Mouse (Mus musculus): ENCODE measurements around the gene Map3k20. TPM values are rescaled to one million over a fixed set of nuclear protein-coding genes. Genes with fewer than 3 reads are reported as not detected.

The Map3k20 gene
- total RNA-seq, 4 experiments from 2014 or later = 11.2 to 17.0 (median 13.7) TPM

DNA sequence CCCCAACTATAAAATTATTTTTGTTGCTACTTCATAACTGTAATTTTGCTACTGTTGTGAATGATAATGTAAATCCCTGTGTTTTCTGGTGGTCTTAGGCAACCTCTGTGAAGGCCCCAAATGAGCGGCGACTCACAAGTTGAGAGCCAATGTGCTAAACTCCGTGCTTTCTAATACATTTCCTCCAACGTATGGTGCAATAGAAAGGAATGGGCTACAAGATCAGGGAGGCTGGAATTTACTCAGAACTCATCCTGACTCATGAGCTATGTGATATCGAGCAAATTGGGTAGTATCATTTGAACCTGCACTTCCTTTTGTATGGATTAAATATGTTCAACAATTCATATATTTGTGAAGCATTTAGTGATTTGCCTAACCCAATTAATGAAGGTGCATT lies 4.9 kb upstream of the Map3k20 start:
- no peak for DNase-seq (ENCODE audit: low spot score in 2 of 2)

DNA sequence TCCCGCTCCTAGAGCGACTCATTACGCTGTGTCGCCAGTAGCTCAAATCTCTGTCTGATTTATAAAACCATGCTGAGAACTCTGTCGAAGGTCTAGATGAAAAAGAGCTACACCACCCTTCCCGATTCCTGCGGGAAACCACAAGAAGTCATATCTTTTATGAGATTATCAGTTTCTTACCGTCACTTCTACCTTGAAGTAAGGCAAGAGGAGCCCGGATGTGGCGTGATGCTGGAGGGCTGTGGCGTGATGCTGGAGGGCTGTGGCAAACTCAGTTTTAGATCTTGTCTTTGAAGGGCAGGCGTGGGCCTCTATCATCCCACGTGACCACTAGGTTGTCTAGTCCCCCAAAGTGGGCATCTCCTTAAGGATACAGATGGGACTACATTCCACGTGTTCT lies 3.5 kb upstream of the Map3k20 start:
- DNase-seq (ENCODE audit: low spot score in 2 of 2) = no peak

DNA sequence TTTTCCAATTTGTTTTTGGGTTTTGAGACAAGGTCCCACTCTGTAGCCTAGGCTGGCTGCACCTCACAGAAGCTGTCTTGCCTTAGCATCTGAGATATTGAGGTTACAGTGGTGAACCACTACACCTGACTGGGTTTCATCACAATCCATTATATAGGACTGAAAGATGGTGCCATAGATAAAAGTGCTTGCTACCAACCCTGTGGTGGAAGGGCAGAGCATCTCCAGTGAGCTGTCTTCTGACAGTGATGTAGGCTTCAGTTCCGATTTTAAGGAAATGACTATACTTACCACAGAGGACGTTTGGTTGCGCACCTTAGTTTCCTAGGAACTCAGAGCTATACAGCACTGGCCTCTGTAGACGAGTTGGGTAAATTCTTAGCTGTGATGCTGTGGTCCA lies 2.7 kb upstream of the Map3k20 start:
- no peak for DNase-seq (ENCODE audit: low spot score in 2 of 2)

DNA sequence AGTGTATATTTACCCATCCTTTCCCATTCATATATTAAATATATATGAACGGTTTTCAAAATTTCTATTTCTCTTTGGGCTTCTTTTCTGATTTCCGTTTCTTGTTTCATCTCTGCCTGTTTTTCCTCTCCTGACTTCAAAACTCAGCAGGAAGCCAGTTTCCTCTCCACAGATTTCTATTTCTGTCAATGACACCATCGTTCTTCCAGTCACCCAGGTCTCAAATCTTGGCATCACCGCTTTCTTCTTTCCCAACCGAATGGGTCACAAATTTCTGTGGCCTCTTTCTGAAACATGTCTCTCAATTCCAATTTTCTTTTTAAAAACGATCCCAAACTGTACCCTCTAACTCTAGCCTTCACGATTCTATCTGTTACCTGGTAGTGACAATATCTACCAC lies 748 bp upstream of the Map3k20 start:
- no peak for DNase-seq (ENCODE audit: low spot score in 2 of 2)

DNA sequence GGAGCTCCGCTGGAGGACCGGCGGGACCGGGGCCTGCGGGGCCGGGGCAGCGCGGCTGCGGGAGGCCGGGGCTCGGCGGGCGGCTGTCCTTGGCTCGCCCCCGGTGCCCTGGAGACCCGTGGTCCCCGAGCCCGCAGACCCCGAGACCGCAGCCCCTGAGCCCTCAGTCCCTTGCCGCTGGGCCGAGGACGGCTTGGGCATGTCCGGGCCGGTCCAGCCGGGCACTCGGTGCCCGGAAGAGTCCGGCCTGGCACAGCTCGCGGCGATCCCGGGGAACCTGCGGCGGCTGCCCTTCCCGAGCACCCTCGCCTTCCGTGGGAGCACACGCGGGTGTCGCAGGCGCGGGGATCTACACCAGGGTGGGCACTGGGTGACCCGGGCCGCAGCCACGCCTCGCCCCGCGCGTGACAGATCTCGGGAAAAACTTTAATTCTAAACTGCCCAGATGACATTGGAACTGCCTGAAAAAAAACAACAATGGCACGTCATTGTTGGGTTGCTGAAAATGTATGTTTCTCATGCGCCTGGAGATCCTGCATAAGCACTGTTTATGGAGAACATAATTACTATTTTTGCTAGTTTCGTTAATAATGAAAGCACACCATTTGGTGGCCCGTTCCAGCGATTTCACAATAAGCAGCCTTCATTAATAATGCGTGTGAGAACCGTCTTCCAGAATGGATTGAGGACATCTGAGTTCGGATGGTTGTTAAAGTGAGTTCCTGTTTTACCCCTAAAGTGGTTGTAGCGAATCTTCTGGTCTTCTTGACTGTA lies 638 bp downstream of the Map3k20 start:
- no peak for DNase-seq (ENCODE audit: low spot score in 2 of 2)

DNA sequence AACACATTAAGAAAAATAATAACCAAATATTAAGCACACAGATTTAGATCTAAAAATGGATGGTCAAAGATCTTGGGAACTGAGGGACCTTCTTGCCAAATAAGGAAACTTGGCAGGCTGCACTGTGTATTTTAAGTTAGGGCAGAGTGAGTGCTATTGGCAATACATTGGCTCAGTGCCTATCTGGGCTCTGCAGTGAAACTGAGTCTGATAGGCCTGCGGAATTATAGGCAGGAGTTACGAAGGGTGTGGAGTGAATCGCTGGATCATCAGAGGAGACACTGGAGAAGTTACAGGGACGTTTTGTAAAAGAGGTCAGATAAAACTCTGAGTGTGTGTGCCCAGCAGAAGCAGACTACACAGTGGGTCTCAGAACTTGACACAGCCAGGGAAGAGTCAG lies 1.7 kb downstream of the Map3k20 start:
- DNase-seq (ENCODE audit: low spot score in 2 of 2) = no peak

DNA sequence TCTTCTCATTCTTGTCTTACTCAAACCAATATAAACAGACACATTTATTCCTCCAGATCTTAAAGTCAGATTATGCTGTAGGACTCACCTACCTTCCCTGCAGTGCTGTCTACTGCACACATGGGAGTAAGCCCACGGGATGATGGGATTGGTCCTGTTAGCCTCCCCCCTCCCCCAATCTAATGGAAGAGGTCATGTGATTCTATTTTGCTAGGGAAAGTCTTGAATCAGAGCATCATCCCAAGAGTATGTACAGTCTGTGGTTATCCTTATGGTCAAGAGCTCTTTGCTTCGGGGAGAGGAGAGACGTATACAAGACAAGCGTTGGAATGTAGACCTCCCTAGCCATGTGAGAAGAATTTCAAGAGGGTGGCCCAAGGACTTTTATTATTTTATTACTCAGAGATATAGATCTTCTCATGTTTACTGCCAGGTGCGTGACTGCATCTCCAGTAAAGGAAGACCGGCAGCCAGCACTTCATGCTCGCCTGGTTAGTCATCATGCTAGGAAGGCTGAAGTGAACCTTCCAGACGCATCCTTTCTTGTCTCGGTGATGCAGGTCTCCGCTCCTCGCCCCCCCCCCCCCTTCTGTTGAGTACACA lies 3.6 kb downstream of the Map3k20 start:
- no peak for DNase-seq (ENCODE audit: low spot score in 2 of 2)

DNA sequence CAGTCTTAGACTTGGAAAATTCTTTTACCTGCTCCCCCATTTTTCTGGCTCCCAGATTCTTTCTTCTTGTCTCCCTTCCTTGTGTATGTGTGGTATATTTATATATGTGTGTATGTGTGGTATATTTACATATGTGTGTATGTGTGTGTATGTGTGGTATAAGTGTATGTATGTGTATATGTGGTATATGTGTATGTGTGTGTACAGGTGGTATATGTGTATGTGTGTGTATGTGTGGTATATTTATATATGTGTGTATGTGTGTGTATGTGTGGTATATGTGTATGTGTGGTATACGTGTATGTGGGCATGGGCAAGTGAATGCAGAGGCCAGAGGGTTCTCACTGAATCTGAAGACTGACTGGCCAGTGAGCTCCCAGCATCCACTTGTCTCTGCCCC lies 5.7 kb downstream of the Map3k20 start:
- no peak for DNase-seq (ENCODE audit: low spot score in 2 of 2)

DNA sequence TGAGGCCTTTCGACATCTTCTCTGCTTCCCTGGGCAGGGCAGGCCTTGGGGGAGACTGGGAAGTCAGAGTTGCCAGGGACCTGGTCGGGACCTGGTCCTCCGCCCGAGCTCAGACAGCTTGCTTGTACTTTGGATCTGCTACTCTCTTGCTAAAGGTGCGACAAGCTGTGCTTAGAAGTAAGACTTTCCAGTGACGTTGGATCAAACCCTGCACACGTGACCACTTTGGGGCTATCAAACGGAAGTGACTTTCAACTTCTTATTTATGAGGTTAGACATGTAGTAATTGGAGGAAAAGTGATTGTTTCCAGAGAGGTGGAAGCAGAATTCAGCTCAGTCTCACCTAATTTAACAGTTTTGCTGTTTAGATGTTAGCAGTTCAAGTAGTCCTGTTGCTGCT lies 7.1 kb downstream of the Map3k20 start:
- no peak for DNase-seq (ENCODE audit: low spot score in 2 of 2)

DNA sequence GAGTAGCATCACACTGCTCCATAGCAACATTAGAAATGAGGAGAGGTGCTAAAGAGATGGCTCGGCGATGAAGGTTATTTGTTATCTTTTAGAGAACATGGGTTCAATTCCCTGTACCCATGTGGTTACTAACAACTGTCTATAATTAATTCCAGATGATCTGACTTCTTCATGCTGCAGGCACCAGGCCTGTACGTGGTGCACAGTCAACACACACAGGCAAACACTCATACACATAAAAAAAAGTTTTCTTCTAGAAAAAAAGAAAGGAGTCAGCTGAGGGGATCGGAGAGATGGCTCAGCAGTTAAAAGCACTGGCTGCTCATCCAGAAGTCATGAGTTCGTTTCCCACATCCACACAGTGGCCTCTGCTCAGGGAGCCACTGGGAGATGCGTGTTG lies 9.6 kb downstream of the Map3k20 start:
- DNase-seq (ENCODE audit: low spot score in 2 of 2) = no peak

DNA sequence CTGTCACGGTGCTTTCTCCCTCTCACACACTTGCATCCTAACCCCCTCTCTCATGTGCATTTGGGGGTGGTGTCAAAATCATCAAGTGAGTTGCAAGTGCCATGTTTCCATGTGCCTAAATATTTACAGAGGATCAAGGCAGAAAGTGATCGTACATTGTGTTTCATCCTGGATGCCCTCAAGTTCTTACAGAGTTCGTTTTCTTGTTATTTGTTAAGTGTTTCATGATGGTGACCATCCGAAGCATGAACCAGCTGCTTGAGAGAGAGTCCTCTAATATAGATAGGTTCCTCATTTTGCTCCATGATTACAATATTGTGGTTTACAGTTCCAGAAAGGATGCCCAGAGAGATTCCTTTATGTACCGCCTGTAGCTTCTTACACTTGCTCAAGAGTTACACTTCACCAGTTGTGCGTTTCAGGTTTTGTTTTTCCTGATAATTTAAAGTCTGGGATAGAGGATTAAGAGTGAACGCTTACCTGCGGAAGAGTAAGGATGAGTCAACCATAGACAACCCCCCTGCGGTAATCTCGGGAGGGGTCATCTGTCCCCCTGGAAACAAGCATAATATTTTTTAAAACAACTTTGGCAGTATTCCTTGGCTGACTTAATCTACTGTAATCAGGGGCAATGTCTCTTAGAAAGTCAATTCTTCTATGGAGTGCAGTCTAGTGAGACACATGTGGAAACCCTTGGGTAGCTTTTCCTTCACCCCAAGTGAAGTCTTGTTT lies 11.7 kb downstream of the Map3k20 start:
- DNase-seq (ENCODE audit: low spot score in 2 of 2) = no peak

DNA sequence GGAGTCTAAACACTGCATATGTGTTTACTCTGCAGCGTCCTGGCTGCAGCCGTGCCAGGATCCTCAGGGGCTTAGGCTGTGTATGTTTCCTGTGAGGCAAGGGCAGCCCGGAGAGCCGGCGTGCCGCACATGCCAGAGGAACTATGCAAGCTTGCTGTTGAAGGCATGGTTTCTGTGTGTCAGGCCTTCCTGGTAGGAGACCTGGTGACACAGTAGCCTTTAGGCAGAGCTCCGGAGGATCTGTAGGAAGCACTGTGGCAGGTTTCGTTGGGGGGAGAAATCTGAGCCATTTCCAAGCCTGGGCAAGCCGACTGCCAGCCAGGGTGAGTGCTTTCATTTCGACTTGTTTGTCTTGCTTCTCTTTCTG lies 12.3 kb downstream of the Map3k20 start:
- no peak for DNase-seq (ENCODE audit: low spot score in 2 of 2)

DNA sequence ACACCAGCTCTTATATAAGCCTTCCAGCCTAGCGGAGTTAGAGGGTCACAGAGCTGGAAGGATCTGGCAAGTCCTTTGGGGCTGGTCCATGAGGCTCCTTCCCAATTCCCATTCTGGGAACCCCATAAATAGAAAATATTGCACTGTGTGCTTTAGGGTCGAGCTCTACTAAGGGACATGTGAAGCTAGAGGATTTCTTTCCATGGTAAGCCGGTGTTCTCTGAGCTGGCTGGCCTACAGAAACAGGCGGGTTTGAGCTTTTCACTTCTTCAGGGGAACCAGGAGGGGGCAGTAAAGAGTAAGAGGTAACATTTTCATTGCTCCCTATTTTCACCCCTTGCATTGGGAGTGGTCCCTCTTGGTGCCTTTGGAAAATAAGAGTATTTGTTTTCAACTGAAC lies 13.0 kb downstream of the Map3k20 start:
- DNase-seq (ENCODE audit: low spot score in 2 of 2) = no peak

DNA sequence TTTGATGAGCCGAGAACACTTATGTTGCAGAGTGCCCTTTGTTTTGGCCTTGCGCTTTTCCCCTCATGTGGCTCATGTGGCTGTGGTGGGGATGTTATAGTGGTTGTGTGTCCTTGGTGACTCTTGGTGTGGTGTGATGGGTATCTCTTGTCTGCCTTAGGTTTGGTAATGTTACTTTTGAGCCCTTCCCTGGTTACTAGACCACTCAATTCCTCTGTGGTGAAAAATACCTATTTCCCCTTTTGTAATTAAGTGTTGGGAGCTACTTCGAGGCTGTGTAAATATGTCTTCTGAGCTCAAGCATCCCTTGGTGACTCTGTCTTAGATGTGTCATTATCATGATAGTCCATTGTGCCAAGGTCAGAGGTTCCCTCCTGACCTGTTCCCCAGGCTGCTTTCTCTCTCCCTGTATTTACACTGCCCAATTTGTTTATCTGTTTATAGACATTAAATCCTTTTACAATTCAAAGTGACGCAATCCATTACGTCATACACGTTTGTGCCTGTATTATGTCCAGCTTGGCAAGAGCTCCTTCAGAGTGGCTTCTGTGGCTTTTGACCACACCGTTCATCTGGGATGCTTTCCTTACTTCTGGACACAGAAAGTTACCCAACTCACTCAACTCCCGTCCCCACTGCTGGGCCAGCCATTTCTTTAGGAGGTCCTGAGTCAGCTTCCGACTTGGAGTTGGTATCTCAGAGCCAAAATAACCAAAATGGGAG lies 15.9 kb downstream of the Map3k20 start:
- DNase-seq (ENCODE audit: low spot score in 2 of 2) = no peak

DNA sequence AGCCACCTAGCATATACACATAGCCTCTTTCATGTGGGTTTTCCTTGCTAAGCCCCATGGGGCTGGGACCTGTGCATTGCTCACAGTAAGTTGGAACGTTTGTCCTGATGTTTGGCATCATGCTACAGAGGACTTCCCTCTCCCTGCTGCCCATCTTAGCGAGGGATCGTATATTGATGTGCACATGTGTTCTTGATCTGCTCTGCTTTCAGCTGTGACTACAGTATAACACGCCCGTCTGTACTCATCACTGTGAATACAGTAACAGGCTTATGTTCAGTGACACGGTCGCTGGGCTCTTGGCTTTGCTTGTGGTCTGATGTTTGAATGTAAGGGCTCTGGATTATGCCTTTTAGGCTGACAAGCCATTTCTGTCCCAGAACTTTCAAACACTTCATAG lies 20.3 kb downstream of the Map3k20 start:
- no peak for DNase-seq (ENCODE audit: low spot score in 2 of 2)

DNA sequence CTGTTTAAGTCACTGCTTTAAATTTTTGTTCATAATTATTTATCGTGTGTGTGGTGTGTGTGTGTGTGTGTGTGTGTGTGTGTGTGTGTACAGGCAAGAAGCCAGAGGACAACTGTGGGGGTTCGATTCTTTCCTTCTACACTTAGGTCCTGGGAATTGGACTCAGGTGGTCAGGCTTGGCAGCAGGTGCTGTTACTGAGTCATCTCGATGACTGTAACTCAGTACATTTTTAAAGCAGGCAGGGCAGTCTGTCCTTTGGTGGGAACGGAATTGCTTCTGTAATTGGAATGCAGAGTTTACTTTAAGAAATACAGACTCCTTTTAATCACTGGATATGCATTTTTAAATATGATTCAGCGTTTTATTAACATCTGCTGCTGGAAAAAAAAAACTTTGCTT lies 22.9 kb downstream of the Map3k20 start:
- no peak for DNase-seq (ENCODE audit: low spot score in 2 of 2)

DNA sequence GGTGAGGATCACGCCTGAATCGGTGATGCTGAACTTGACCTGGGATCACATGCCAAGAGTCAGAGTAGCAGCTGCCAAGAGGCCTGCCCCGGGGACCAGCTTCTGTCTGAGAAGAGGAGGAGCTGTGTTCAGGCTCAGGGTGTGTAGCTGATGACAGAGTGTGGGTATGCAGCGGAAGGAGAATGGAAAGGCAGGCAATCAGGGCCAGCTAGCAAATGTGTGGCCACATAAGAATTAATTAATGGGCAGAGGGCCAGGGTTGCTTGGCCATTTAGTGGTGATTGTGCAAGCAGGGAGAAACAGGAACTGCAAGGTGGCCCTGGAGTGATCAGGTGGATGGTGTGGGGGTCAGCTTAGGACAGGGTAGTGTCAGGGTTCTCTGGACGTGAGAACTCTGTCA lies 23.5 kb downstream of the Map3k20 start:
- DNase-seq (ENCODE audit: low spot score in 2 of 2) = no peak

DNA sequence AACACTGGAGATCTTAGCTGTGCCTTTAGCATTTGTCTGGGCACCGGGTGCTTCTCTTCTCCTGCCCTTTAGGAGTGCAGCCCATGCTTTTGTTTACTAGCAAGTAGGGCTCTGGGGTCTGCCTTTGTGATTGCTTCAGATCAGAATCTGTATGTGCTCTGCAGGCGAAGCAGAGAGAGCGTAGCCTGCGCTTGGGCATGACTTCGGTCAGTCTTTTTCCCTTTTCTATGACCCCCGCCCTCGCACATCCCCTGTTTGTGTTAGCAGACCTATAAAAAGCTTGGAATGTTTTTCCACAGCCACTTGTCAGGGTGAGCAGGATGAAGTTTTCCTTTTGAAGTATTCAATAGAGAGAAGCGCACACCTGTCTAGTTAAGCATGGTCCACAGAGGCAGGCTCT lies 26.0 kb downstream of the Map3k20 start:
- no peak for DNase-seq (ENCODE audit: low spot score in 2 of 2)

DNA sequence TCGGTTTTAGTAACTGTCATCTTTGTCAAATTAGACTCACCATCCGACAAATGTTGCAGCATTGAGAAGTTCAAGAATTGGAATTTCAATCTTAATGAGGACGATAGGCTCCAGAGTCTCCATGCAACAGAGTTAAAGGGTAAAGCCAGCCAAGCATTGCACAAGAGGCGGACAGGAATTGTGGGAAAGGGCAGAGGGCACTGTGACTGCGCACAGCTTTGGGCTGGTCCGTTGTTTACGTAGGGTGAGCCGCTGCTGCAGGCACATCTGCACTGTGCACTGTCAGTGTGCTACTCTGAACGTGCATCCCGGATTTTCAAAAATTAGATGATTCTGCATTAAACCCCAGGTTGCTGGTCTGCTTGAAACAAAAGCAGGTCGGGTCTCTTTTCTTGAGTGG lies 27.9 kb downstream of the Map3k20 start:
- no peak for DNase-seq (ENCODE audit: low spot score in 2 of 2)

DNA sequence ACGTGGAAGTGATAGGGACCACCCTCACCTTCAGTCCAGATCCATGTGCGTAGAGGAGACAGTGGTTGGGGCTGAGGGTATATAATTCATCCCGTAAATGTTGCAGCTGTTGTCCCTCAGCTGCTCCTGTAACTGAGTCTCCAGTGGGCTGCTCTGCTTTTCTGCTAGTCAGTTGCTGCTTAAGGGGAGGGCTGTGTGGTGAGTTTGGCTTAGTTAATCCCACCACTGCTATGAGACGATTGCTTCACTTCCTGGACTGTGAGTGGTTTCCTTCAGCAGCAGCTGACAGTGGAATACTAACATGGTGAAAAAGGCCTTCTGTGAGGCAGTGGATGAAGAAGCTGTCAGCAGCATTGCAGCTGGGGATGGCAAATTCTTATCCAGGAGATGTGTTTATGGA lies 33.0 kb downstream of the Map3k20 start:
- DNase-seq (ENCODE audit: low spot score in 2 of 2) = no peak

DNA sequence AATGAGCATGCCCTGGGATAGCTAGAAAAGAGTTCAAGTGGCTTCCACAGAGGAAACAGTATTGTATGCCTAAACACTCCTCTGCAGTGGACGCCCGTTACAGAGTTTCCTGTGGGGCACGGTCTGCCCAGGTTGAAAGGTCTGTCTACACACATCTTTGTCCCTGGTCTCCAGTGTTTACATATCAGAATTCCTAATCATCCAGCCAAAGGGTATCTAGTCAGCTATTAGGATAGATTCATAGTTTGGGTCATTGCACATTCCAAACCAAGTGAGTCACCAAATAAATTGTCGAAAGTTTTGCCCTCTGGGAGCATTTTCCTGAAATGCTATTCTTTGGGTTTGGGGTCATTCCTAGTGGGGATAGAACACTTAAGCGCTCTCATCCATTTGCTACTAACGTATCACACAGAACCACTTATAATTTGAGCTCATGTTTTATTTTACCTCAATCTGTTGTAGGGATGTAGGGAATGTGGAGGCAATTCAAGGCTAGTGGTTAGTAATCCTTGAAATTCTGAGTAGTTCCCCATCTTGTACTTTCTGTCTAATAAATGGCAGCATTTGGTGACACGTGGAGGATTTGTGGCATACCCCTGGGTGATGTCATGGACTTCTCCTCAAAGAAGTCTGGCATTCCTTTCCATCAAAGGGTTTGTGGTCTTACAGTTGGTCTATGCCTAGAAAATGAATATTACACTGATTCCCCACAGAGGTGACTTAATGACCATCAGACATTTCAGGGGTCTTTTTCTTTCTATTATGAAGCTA lies 33.8 kb downstream of the Map3k20 start:
- no peak for DNase-seq (ENCODE audit: low spot score in 2 of 2)

Measured in layer of hippocampus, adult 8-10 months (tissue).